Mouse (Mus musculus) heart, adult 9 months (tissue): Measurements from ENCODE around the gene Mycbp.
A peak's percentile ranks its signal among the peaks of the same experiment; 100 is the strongest.

Experiments used
- DNase-seq, 2 experiments: peaks; one replicate each; pipeline ENCODE4 v3.0.0; 2022; ENCODE audit warnings: low spot score in 2 of 2

Gene Mycbp

DNA sequence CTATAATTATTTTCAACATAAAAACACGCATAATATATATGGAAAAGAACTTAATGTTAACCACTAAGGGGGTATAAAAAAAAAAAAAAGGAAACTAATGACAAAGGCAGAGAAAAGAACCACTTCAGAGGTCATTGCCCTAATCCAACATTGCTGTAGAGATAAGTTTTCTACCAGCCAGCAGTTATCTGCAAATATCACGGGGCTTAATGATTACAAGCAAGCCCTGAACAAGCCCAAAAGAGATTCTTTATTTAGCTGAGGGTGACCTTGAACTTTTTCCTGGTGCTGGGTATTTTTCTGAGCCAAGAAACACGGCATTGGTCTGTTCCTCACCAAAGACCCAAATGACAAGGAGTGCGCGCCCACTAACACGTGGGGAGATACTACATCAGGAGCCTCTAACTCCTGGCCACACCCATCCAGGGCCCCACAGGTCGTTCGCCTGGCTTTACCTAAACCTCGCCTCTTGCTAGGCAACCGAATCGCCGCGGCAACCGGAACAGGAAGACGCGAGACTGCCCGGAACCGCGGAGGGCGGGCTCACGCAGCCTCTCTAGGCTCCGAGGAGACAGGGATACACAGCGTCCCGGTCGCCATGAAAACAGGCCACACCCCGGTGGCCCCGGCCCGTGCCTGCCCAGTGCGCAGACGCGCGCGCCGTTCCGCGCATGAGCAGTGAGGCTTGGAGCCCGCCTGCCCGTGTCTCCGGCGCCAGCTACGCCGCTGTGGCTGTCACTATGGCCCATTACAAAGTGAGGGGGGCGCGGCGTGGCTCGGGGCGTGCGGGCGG, at the start of gene Mycbp:
Gene Mycbp, plus strand, starts transcription at position 500 of the 793 bp plus-strand sequence.
- DNase-seq = peak; percentile 99

DNA sequence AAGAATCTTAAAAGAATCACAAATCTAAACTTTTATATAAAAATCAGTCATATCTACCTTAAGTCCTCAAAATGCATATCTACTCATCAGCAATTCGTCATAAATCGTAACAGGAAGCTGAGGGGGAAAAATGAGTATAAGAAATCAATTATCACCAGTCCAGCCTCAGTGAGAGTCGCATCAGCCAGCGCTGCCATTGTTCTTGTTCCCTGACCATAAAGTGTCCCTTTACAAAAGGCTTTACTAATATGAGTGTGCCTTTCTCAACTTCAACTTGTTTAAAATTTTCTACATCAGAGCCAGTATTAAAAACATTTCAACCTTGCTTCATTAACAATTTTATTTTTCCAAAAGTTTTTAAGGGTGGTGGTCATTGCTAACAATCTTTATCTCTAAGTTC, 47.7 kb upstream of the Mycbp start:
- no peak for DNase-seq

DNA sequence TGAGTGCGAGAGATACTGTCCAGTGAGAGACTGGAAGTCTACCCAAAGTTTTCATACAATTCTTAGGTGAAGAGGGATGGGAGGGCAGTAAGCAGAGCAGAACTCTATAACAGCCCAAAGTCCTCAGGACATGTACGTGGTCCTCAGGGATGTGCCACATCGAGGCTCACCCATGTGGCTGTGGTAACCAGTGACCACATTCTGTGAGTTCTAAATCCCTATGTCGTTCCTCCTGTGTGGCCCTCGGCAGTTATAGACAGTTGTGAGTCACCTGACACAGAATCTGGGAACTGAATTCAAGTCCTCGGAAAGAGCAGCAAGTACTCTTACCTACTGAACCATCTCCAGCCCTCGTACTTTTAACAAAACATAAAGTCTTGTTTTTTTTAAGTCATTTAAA, 46.5 kb upstream of the Mycbp start:
- no peak for DNase-seq

DNA sequence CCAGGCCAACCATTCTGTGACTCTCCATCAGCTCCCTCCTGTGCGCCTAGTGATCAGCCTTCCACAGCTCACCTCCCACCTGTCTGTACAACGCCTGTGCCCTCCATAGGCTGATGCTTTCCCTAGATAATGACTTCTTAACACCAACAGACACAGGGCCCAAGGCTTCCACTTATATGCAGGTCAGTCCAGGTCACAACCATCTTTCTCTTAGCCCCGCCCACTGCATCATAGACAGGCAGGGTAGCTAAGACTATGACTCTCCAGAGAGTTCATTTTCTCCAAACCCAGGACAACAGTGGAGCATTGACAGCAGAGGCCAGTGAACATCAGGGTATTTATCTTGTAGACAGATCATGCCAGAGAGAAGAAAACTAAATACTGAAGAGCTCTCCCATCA, 45.3 kb upstream of the Mycbp start, which contains the start of gene 4933427I04Rik:
Gene 4933427I04Rik, plus strand, starts transcription at position 301 of the 400 bp plus-strand sequence.
- no peak for DNase-seq

DNA sequence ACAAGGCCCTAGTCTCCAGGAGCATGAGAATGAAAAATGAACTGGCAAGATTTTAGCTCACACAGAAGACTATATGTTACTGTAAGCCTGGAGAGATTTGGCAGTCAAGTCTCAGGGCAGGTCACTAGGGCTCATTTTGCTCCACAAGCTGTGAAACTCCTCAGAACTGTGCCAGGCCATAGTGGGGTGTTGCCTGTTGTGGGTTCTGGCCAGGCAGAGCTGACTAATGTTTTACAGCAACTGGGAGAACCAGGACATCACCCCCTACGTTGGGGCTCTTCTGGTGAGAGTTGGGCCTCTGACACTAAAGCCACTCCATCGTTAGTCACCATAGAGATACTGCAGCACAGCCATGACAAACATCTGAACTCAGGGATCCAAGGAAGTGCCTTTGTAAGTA, 44.8 kb upstream of the Mycbp start:
- no peak for DNase-seq

DNA sequence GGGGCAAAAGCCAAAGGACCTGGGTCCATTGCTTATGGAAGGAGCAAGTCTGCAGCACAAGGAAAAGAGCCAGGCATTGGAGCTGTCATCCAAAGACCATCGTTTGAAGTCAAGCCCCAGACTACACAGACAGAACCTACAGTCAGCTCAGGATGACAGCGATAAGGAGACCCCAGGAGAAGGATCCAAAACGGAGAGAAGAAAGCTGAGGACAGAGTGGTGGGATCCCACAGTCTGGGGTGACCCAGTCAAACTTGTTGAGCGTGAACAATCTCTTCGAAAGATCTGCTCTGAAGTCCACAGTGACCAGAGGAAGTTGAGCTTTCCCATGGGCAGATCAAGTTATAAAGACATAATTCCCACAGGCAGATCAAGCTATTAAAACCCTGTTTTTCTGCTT, 44.0 kb upstream of the Mycbp start:
- no peak for DNase-seq

DNA sequence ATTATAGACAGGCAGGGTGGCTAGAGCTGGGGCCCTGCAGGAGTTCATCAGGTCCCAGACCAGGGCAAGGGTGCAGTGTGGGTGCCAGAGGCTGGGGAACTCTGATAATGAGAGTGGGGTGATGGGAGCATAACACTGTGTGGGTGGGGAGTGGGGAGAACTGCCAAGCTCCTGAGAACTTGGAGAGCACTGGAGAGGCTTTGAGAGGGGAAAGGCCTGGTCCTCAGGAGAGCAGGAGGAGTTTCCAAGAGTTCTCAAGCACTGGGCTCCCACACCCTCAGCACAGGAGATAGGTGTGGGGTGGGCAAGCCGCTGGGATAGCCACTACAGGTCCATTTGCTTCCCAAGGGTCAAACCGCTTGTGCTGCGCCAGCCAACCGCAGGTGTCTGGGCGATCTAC, 10.9 kb upstream of the Mycbp start:
- no peak for DNase-seq

DNA sequence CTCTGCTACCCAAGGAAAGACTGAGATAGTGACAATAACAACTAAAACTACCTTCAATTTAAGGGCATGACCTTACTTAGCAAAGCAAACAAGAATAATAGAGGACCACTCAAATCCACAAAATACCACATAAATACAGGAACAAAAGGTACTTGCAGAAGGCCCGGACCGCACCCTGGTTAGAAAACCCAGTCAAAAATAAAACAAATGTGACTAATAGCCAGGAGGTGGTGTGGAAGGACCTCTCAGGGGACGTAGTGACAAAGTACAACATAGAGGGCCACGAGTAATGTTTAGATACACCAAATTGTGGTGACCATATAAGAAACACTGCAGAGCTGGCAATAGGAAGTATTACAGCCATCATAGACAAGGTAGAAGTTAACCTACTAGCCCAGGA, 10.3 kb upstream of the Mycbp start:
- no peak for DNase-seq

DNA sequence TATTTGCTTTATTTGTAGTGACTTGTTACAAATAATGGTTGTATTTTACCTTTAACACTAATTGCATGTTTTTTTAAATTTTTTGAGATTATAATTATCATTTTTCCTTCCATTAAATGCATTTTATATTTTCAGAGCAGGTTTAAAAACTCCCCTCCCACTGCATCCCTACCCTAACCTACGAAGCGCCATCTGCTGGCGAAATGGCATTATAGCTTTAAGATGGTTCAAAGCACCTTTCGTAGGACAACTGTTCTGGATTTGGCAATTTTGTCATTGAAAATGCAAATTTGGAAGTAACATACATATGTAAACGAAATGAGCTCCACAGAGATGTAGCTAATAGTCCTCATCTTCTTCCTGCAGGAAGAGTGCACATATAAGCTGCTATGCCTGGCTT, 5.9 kb upstream of the Mycbp start:
- peak in 1 of 2 experiments; percentile 20 for DNase-seq

DNA sequence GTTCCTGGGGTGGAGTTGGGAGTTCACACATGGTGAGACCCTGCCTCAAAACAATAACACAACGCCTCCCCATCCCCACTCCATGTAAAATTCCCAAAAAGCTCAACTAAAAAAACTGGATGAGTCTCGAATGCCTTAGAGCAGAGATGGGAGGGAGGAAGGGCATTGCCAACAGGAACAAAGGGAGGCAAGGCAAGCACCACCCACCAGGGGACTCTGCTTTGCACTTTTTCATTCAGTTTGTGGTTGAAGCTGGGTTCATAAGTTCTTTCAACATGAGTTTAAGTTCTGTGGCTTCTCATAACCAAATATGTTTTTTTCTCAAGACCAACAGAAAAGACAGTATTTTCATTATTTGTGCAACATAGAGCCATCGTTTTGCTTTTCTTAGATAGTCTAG, 1.2 kb upstream of the Mycbp start:
- no peak for DNase-seq

DNA sequence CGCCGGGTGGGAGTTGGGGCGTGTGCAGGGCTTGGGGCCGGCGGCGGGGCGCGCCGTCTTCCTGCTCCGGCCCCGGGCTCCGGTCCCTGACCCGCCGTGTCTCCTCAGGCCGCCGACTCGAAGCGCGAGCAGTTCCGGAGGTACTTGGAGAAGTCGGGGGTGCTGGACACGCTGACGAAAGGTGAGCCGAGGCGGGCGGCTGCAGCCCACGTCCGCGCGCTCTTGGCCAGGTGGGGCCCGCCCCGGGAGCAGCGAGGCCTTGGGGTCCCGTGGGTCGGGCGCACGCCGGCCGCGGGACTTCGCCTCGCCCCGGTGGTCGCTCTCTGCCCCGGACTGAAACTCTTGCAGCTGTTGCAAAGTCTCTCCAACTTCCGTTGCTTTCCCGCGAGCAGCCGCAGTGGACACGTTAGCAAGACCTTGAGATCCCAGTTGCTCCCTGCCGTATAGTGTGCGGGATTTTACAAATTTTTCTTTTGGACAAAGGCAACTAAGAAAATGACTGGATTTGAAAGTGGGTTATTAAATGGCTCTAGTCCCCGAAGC, 565 bp downstream of the Mycbp start:
- DNase-seq = no peak

DNA sequence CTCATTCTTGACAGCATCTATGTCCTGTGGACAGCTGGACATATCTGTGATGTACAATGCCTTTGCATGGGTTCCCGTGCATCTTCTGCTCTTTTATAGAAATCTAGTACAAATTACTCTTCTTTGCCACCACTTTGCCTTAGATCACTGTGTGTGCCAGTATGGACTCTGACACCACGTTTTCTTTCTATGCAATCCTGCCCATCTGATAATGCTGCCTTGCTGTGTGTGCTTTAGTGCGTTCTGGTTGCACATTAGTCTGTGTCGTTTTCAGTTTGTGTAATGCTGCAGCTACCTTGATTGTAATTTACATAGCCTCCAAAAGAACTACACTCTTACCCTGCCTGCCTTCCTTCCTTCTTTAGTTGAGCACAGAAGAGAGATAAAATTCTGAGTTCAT, 6.9 kb downstream of the Mycbp start:
- no peak for DNase-seq

DNA sequence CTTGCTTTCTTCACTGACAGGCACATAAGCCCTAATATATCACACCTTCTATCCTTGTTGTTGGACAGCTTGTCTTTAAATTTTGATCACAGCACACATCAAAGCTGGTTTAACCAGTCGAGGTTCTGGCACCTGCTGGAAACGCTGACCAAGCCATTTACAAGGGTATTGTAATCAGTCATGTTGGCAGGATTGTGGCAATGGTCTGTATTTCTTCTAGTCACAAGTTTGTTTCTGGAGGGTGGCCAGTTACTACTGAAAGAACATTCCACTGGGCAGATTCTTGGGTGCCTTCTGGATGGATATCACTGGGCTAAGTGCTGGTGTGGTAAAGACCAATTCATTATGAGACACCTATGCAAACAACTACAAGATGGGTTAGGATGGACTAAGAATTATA, 7.8 kb downstream of the Mycbp start:
- DNase-seq = peak; percentile 13 to 37

DNA sequence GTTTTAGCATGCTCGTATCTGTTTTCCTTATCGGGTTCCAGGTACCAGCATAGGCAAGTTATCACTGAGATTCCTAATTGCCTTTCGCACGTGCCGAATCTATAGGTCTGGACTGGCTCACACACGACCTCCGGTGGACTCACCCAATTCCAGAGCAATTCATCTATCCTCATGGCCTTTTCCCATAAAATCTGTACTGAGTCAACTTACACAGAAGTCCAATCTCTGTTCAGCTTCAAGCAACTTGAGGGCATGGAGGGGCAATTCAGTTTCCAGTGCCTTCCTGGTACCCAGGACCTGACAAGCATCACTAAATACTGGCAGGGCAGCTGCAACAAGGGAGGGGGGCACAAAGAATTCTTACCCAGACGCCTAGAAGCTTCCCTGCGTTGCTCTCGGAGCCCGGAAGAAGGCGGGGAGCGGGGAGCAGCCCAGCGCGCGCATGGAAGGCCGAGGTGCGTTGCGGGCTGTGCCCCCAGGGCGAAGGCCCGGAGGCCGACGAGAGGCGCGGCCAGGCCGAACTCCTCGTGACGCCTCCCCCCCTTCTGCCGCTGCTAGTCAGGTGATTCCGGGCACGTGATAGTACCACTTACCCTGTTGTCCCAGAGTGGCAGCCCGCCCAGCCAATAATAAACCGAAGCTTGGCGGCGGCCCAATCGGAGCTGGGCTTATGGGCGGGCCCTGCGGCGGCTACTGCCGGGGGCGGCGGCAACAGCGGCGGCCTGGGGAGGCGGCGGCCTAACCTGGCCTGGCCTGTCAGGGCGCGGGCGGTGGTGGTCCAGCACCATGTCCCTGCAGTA, 12.3 kb downstream of the Mycbp start, which contains the start of gene Rragc:
Gene Rragc, plus strand, starts transcription at position 699 of the 800 bp plus-strand sequence.
- peak; percentile 100 for DNase-seq

DNA sequence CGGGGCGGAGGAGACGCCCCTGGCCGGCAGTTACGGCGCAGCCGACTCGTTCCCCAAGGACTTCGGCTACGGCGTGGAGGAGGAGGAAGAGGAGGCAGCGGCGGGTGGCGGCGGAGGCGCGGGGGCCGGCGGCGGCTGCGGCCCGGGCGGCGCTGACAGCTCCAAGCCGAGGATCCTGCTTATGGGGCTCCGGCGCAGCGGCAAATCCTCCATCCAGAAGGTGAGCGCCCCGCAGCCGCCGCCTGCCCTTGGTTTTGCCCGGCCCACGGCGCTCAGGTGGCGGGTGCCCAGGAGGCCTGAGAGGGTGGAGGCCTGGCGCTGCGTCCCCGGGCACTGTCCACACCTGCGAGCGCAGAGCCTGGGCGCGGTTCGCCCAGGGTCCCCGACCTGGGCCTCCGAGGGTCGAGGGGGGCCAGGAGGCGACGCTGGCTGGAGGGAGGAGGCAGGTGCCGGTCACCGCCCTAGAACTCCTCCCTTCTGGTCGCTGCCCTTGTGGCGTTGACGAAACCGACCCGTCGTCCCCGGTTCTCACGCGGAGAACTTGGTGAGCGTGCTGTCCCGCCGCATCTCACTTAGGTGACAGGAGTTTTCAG, 13.0 kb downstream of the Mycbp start, which contains the start of gene 4930535I16Rik:
Gene 4930535I16Rik, minus strand, starts transcription at position 475 of the 593 bp plus-strand sequence.
- peak in 1 of 2 experiments; percentile 15 for DNase-seq

DNA sequence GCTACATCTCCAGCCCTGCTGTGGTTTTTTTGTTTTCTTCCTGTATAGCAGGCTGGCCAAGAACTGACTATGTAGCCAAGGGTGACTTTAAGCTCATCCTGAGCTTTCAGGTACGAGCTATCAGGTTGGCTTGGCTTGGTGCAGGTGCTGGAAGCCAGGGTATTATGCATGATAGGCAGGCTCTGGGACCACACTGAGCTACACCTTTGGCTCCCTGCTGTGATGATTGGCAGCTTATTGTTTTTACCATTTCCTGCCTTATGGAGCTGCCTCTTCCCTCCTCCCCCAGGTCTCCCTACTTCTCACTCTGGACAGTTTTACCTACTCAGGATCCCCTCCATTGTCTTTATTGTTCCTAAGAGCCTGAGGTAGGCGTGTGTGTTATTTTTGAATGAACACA, 14.2 kb downstream of the Mycbp start:
- no peak for DNase-seq

DNA sequence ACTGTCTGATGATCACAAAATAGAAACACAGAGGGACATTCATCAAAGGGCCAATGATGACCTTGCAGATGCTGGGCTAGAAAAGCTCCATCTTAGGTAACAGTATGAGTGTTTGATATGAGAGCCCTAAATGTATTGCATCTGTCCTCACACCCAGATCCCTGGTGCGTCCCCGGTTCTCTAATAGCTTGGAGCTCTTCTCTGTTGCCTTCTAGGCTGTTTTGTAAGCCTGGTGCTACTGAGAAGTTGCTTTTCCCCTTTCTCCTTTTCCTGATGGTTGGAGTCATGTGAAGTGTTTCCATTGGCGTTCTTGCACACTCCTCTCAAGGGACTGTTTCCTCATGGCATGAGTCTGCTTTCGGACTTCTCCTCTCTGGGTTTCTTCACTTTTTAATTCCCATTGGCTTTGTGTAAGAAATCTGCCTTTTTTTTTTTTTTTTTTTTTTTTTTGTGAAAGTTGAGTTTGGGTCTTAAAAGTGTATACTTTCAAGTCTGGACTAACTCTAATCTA, 16.5 kb downstream of the Mycbp start:
- DNase-seq = no peak

DNA sequence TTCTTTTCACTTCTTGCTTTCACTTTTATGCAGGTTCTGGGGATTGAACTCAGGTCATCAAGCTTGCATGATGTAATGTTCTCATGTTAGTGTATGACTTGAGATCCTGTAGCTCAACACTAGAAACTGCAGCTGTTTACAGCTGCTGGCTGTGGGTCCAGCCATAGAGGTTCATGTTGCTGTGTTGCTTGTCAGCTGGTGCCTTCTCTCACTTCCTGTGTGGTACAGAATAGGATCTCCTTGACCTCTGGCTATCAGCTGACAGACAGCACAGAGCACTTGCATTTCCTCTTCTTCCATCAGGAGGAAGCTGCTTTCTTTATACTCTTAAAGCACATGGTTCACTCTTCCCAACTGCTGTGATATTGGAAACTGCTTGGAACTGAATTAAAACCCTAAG, 23.3 kb downstream of the Mycbp start:
- peak; percentile 31 to 50 for DNase-seq

DNA sequence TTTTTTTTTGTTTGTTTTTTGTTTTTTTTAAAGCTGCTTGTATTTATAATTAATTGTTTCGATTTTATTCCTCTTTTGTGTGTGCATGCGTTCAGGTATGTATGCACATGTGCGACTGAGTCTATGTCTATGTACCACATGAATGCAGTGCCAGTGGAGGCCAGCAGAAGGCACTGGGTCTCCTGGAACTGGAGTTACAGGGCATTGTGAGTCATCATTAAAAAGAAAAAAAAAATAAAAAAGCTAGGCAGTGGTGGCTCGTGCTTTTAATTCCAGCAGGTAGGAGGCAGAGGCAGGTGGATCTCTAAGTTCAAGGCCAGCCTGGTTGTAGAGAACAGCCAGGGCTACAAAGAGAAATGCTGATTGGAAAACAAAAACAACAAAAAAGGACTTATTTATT, 25.4 kb downstream of the Mycbp start:
- no peak for DNase-seq

DNA sequence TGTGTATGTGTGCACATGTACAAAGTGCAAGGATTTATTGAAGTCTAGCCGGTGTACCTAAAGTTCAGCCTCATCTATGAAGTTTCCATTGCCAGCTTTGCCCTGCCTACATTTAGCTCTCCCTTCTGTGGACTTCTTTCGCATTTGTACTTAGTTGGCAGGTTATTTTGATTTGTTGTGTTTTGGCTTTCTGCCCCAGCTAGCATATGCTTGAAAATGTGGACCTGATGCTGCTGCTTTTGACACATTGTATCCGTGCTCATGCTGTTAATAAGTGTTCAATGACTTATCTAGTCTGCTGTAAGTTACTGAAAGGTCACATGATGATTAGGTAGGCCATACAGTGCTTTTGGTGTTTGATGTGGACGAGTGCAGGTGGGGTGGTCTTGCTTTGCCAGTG, 29.7 kb downstream of the Mycbp start:
- no peak for DNase-seq

DNA sequence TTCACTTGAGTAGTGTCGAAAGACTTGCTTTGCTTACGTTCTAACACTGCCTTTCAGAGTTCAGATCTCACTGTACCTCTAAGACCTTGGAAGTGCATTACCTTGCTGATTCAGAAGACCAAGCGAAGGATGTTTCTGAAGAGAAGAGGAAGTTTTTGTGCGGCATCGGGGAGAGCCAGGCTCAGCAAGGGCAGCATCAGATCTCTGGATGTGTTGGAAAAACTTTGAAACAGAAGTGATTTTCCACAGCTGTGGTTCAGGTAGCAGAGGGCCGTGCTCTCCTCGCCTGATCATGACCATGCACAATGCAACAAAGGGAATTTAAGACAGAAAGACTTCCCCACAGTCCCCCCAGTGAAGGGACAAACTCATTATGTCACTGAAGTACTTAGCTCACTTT, 31.4 kb downstream of the Mycbp start:
- no peak for DNase-seq

DNA sequence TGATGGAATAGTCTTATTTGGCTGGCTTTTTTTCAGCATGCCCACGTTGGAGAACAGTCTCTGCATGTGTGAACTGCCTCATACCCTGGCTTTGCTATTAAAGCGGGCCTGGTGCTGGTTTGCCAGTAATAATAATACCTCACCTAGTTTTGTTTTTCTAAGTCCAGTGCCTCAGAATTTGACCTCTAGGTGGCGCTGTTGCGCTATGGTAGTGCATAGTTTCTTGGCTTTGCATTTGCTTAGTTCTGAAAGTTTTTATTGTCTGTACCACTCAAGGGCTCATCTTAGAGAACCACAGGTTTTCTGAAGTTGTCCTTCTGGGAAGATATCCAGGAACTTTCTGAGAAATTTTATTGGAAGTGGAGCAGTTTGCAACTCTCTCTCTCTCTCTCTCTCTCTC, 35.2 kb downstream of the Mycbp start:
- peak in 1 of 2 experiments; percentile 51 for DNase-seq
